Mouse (Mus musculus) CH12.LX (cell line): ENCODE measurements around the gene Gstm3.

Experiments used
- JUND ChIP-seq: conservative IDR thresholded peaks from 2 replicates; pipeline ENCODE4 v1.6.1; 2011; ENCODE audit warnings: low read depth, low read length, improper control_type of control experiment
- MAFK ChIP-seq: IDR thresholded peaks from 2 replicates; pipeline ENCODE4 v1.6.1; 2011; ENCODE audit warnings: low read length, improper control_type of control experiment; ENCODE audit not compliant: insufficient replicate concordance
- MAX ChIP-seq: IDR thresholded peaks from 2 replicates; pipeline ENCODE4 v1.6.1; 2011; ENCODE audit warnings: low read length, improper control_type of control experiment
- NELFE ChIP-seq: IDR thresholded peaks from 2 replicates; pipeline ENCODE4 v1.6.1; 2011; ENCODE audit warnings: low read depth, low read length, improper control_type of control experiment
- POLR2A ChIP-seq: IDR thresholded peaks from 2 replicates; pipeline ENCODE4 v1.6.1; 2011; ENCODE audit warnings: low read depth, mild to moderate bottlenecking, improper control_type of control experiment, low read length

DNA sequence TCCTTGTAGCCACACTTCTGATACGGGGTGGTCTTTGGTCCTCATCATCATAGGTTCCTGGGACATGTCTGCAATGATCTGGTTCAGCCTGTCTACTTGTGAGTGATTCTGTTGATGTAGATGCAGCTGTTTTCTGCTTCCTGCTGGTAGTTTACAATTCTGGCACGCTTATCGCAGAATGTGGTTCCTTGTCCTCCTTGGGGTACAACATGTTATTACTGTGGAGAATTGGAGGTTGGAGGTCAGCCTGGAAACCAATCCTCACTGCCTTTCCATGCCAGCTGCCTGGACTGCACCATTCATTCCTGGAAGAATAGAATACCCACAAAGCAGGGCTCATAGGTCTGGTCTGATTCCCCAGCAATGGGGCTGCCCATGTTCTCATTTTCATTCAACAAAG, 30.4 kb upstream of the Gstm3 start:
- TF ChIP-seq NELFE (no peak), JUND (no peak), POLR2A (no peak), MAFK (no peak), MAX (no peak)
